ENCODE assay signal across 15 mouse cellular contexts in the genomic region with DNA sequence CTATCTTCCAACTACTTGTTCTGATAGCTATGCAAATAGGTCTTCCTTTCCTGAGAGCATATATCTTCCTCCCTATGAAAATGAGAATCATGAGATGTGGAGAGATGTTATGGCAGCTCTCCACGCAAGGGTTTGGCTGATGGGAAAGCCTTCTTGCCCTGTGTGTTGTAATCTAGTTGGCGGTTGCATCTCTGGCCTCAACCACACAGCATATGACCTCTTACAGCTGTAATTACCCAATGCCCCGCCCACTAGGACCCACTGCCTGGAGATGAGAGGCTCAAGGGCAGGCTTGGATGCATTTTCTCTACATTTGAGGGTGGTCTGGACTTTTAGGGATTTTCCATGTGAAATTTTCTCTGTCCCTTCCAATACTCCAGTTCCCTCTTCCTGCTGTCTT.
"Had no signal": no experiment of that assay in that cellular context is flagged by ENCODE, and none has a peak within 500 bp of the region (broad histone marks: within the 10 kb centered on the region; RNA-seq: fewer than 3 reads in every experiment).

No protein-coding gene starts in this region.

- H3K27me3 ChIP-seq: limb, embryonic 15.5 days; megakaryocyte, embryonic 14.5 days; midbrain, embryonic 12.5 days; neural tube, embryonic 13.5 days had no signal

- H3K4me1 ChIP-seq: midbrain, embryonic 12.5 days had no signal

- H3K9ac ChIP-seq: limb, embryonic 15.5 days; lung, embryonic 14.5 days; midbrain, embryonic 12.5 days; neural tube, embryonic 13.5 days had no signal

- H3K36me3 ChIP-seq: limb, embryonic 15.5 days; midbrain, embryonic 12.5 days; neural tube, embryonic 13.5 days had no signal

- H3K9me3 ChIP-seq: limb, embryonic 15.5 days; midbrain, embryonic 12.5 days had no signal

- H3K27ac ChIP-seq: limb, embryonic 15.5 days; midbrain, embryonic 12.5 days; neural tube, embryonic 13.5 days had no signal

- H3K4me3 ChIP-seq: limb, embryonic 15.5 days; megakaryocyte, embryonic 14.5 days; midbrain, embryonic 12.5 days; neural tube, embryonic 13.5 days had no signal

- ATAC-seq: midbrain, embryonic 16.5 days had no signal

- H3K4me2 ChIP-seq: limb, embryonic 15.5 days; lung, embryonic 14.5 days; midbrain, embryonic 12.5 days; neural tube, embryonic 13.5 days had no signal

- DNase-seq: kidney, adult 8-10 months; kidney, postnatal 25 days; layer of hippocampus, adult 9-11 months; layer of hippocampus, postnatal 36 days; lung, embryonic 14.5 days; retina, postnatal 1 day; right cerebral cortex, postnatal 4 days; spleen, adult 18-20 months; thymus, adult 18-20 months; thymus, postnatal 14 days had no signal
